Mouse (Mus musculus) ES-Bruce4 (cell line): ENCODE data around the gene Prtn3. TPM values are rescaled to one million over a fixed set of nuclear protein-coding genes. Genes with fewer than 3 reads are reported as not detected.
A peak's percentile ranks its signal among the peaks of the same experiment; 100 is the strongest.

Experiments
- H3K27ac ChIP-seq: 2 replicates; pipeline ENCODE4 v1.5.1; 2012; ENCODE audit warnings: low read length, inconsistent platforms; ENCODE audit not compliant: insufficient read depth
- H3K27me3 ChIP-seq: 2 replicates; pipeline ENCODE4 v1.6.1; 2012; ENCODE audit warnings: mild to moderate bottlenecking, low read length, inconsistent platforms; ENCODE audit not compliant: control insufficient read depth, poor library complexity, insufficient read depth, severe bottlenecking
- H3K36me3 ChIP-seq: 2 replicates; pipeline ENCODE4 v1.6.1; 2012; ENCODE audit warnings: inconsistent platforms, mild to moderate bottlenecking, low read length, moderate library complexity; ENCODE audit not compliant: control insufficient read depth, poor library complexity, insufficient read depth, severe bottlenecking
- H3K4me1 ChIP-seq: one replicate; pipeline ENCODE4 v1.8.1; 2011; ENCODE audit warnings: low read length; ENCODE audit not compliant: control insufficient read depth, insufficient read depth
- H3K4me3 ChIP-seq: 2 replicates; pipeline ENCODE4 v1.5.1; 2011; ENCODE audit warnings: low read depth, mild to moderate bottlenecking, low read length
- H3K9ac ChIP-seq: 2 replicates; pipeline ENCODE4 v1.6.1; 2012; ENCODE audit warnings: low read depth, mild to moderate bottlenecking, inconsistent platforms; ENCODE audit not compliant: poor library complexity, severe bottlenecking
- H3K9me3 ChIP-seq: replicated peaks from 2 replicates; pipeline ENCODE4 v1.6.1; 2012; ENCODE audit warnings: mild to moderate bottlenecking, low read length, inconsistent platforms; ENCODE audit not compliant: control insufficient read depth, poor library complexity, insufficient read depth, severe bottlenecking
- CTCF ChIP-seq: IDR thresholded peaks from one replicate; pipeline ENCODE4 v1.8.1; 2011; ENCODE audit warnings: low read depth, low read length
- EP300 ChIP-seq: IDR thresholded peaks from 2 replicates; pipeline ENCODE4 v1.6.1; 2011; ENCODE audit warnings: low read depth, low read length; ENCODE audit not compliant: insufficient read depth
- POLR2A ChIP-seq: IDR thresholded peaks from one replicate; pipeline ENCODE4 v1.8.1; 2011; ENCODE audit warnings: low read length; ENCODE audit not compliant: insufficient read depth
- polyA plus RNA-seq: library from polyadenylated mRNA; stranded (reverse); fragments of >200 nt; gene quantifications from 2 replicates; pipeline ENCODE4 v1.2.4, GENCODE M21; 2011; ENCODE audit warnings: low read depth; ENCODE audit not compliant: missing spikeins, insufficient read depth, insufficient read length

Prtn3 gene
- polyA plus RNA-seq, 1 experiment: 13.1 TPM

DNA sequence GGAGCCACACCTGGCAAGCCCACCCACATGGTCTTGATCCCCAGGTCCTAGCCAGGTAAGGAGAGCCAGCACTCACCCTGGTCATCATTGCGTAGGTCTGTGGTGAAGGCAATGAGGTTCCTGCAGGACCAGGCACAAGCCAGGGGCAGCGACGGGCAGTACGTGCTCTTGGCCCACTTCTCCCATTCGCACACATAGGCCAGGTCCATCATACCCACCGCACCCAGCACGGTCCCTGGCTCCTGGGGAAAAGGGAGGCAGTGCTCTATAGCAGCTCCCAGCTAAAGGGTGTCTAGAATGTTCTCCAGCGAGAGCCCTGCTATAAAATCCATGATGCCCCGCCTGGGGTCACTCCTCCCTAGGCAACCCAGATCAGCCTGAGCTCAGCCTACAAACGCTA is 33.1 kb downstream of the Prtn3 start:
- no peaks in the 10 kb centered on the region for H3K4me1 ChIP-seq
- no peaks in the 10 kb centered on the region for H3K36me3 ChIP-seq
- no peaks in the 10 kb centered on the region for H3K27me3 ChIP-seq
- no peaks in the 10 kb centered on the region for H3K9me3 ChIP-seq
- H3K4me3 ChIP-seq: no peak overlapping the region
- TF ChIP-seq EP300: no peak
- no peak for TF ChIP-seq CTCF
- TF ChIP-seq POLR2A: no peak
- no peak overlapping the region for H3K9ac ChIP-seq
- no peak overlapping the region for H3K27ac ChIP-seq

GRCm38 (mm10) chr10:79908167-79909091 is 34.2 kb downstream of the Prtn3 start, which contains the start of gene Med16:
Gene Med16, minus strand, starts transcription at chr10:79908923.
- Histone ChIP-seq H3K4me1 (no peaks in the 10 kb centered on the region), H3K9me3 (no peaks in the 10 kb centered on the region), H3K9ac (peak within 1 kb of the TSS; percentile 96), H3K27ac (peak within 1 kb of the TSS; percentile 84), H3K27me3 (no peaks in the 10 kb centered on the region), H3K36me3 (no peaks in the 10 kb centered on the region), H3K4me3 (peak within 1 kb of the TSS; percentile 94)
- TF ChIP-seq POLR2A: no peak
- no peak for TF ChIP-seq CTCF
- no peak for TF ChIP-seq EP300

- no peaks in the 10 kb centered on the region for H3K9me3 ChIP-seq
- no peak for TF ChIP-seq CTCF
- no peak for TF ChIP-seq POLR2A
- TF ChIP-seq EP300: no peak
- H3K27ac ChIP-seq: no peak overlapping the region
- no peaks in the 10 kb centered on the region for H3K4me1 ChIP-seq
- no peak overlapping the region for H3K4me3 ChIP-seq
- no peak overlapping the region for H3K9ac ChIP-seq
- no peaks in the 10 kb centered on the region for H3K27me3 ChIP-seq
- H3K36me3 ChIP-seq: no peaks in the 10 kb centered on the region
These were observed 35.0 kb downstream of the Prtn3 start for GRCm38 (mm10) chr10:79909092-79909922.

- TF ChIP-seq CTCF (no peak), POLR2A (no peak), EP300 (no peak)
- H3K9me3 ChIP-seq: no peaks in the 10 kb centered on the region
- no peaks in the 10 kb centered on the region for H3K4me1 ChIP-seq
- H3K4me3 ChIP-seq: no peak within 1 kb of the TSS
- H3K27me3 ChIP-seq: no peaks in the 10 kb centered on the region
- no peak within 1 kb of the TSS for H3K9ac ChIP-seq
- no peaks in the 10 kb centered on the region for H3K36me3 ChIP-seq
- no peak within 1 kb of the TSS for H3K27ac ChIP-seq
These were observed 36.3 kb downstream of the Prtn3 start, which contains the start of gene Gm26602 for GRCm38 (mm10) chr10:79910556-79910955. Gene Gm26602, plus strand, starts transcription at chr10:79910856.

GRCm38 (mm10) chr10:79912412-79912811 is 38.1 kb downstream of the Prtn3 start:
- H3K4me1 ChIP-seq: no peaks in the 10 kb centered on the region
- H3K9ac ChIP-seq: no peak overlapping the region
- H3K4me3 ChIP-seq: no peak overlapping the region

More at GRCm38 (mm10) chr10:79912412-79912811, 38.1 kb downstream of the Prtn3 start:
- Histone ChIP-seq H3K9me3 (no peaks in the 10 kb centered on the region), H3K36me3 (no peaks in the 10 kb centered on the region), H3K27ac (no peak overlapping the region), H3K27me3 (no peaks in the 10 kb centered on the region)
- TF ChIP-seq POLR2A (no peak), EP300 (no peak), CTCF (no peak)
